Mouse (Mus musculus): ENCODE measurements at regions not wholly inside any gene's neighbourhood (a gene's known extent, or its start where the extent isn't known, plus 50 kb on each side); places are given as distances from the start of the nearest gene placed in this dataset.

DNA sequence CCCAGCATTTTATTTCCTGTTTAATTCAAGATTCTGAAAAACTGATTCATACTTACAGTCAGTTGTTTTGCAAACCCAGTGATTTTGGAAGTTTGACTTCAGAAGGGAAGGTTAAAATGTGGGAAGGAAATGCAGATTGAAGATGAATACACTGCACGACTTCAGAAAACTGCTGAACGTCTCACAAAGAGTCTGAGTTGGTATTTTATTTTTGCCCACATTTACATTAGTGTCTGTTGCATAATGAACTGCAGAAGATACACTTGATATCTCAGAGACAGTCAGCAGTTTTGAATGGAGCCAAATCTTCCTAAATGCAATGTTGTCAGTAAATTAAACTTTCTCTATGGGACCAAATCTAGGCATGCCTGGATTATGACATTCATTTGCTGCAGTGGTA lies 162.7 kb downstream of the Plod2 start:
- TF ChIP-seq CTCF (IDR thresholded peaks at IDR 0.05; ENCODE audit: borderline replicate concordance, insufficient read depth, low read length) (no peak), POLR2A (IDR thresholded peaks at IDR 0.05; ENCODE audit: low read depth, low read length) (no peak)
